Mouse (Mus musculus): Measurements from ENCODE around the gene 4921530L21Rik. TPM values are rescaled to one million over a fixed set of nuclear protein-coding genes. Genes with fewer than 3 reads are reported as not detected.

4921530L21Rik gene
- total RNA-seq (2021): not detected

DNA sequence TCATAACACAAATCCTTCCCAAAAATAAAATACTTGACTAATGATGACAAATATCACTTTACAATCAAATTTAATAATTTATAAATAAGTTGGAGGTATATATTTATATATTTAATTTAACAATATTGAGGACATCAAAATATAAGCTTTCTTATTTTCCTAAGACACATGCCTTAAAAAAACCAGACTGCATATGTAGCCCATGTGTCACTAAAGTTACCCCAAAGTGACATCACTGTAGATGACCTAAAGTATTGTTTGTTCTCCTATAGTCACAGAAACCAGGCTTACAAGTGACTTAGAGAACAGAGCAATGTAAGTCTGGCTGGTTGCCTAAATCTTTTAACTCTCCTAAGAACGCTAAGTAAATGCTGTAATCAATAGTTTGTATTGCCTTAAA lies at the start of gene 4921530L21Rik:
Gene 4921530L21Rik, plus strand, starts transcription at position 301 of the 400 bp plus-strand sequence.
- DNase-seq (ENCODE audit: extremely low spot score in 1 of 2, low spot score in 1 of 2): no peak

DNA sequence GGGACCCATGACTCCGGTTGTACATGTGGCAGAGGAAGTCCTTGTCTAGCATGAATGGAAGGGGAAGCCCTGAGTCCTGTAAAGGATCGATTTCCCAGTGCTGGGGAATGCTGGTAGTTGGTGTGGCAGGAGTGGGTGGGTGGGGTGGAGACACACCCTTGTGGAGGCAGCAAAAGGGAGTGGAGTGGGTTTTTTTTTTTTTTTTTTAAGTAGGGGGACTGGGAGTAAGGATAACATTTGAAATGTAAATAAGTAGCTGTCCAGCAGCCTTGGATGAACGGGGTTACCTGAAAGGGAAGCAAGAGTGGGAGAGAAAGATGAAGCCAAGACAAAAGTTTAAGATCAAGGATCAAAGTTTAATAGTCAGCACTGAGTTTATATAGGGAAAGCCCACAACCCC lies 47.2 kb upstream of the 4921530L21Rik start:
- DNase-seq (ENCODE audit: extremely low spot score in 1 of 2, low spot score in 1 of 2): no peak

DNA sequence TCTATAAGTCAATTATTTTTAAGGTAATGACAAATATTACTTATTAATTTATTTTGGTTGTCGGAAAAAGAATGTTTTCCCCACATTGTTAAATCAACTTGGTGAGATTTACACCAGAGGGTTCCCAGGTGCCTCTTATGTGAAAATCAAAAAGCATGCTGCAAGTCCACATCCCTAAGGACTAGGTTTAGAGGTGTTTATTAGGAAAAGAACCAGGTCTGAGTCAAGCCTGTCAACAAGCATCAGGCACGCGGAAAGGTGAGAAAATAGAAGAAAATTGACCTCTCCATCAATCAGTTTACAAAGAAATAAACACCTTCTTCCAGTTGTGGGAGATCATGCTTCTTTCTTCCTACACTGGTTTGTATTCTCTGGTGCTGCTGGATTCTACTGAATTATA lies 18.1 kb upstream of the 4921530L21Rik start:
- DNase-seq (ENCODE audit: extremely low spot score in 1 of 2, low spot score in 1 of 2): no peak

DNA sequence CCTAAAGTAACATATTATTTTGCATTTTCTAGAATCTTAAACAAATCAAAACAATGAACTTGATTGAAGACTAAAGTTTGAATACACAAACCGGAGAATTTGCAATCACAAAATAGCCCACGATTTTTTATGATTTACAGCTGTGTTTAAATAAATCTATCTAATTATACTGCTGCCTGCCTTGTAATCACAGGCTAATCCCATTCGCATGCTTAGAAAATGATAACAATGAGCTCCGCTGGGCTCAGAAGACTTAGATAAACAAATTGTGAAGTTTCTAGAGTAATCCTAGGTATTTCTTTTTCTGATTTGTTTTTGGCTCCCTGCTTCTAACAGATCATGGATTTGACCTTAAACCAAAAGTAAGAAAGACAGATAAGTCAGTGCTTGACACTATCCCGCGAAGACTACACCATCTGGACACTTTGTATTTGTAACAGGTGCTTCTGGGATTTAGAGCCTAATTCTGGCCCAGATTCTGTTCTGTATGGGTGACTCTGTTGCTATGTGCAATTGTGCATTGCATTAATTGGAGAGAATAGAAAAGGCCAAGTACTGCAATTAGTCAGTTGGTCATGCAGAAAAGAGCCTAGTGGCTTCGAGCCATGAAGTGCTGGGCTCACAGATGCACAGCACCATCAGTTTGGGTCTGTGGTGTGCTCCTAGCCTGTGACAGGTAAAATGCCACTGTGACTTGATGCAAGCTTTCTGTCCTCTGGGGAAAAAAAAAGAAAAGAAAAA lies 15.2 kb upstream of the 4921530L21Rik start:
- DNase-seq (ENCODE audit: extremely low spot score in 1 of 2, low spot score in 1 of 2): no peak

DNA sequence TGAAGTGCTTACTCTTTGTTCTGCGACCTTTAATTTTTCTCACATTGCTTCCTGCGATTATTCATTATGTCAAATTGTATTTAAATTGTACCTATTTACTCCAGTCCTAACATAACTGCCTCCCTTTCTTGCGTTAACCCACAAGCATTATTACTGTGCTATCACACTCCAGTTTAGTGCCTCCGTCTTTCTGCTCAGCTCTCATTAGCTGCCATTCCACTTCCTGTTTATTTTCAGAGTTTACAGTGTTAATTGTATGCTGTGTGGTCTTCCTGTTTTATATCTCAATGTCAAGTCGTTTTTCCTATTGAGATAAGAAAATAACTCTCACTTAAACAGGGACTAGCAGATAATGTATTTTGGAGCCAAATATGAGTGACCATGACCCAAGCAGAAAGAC lies 9.0 kb upstream of the 4921530L21Rik start:
- DNase-seq (ENCODE audit: extremely low spot score in 1 of 2, low spot score in 1 of 2): no peak

DNA sequence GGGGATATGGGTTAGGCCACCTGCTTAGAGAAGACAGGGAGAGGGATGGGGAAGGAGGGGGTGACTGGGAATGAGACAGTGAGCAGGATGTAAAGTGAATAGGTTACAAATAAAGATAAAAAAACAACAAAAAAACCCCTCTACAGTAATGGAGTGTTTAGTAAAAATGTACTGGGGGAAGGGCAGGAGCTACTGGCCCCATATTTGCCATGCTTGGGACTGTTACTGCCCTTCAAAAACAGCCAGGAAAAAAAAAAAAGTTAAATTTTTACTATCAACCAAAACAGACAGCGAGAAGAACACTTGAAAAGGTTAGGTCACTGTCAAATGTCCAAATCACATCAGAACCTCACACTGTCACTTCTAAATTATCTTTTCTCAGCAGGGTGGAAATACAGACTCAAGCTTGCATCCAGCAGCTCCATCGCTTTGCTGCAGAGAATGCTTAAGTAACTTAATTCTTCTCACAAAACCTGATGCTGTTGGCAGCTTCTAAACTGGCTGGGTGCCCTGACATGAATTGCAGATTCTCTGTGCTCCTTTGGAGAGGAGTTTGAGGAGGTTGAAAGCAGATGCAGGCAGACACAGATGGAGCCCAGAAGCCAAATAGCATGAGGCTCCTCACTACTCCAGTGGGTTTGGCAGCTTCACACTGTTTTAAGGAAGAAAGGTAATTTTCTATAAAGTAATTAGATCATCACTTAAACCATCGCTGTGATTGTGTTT lies 4.1 kb upstream of the 4921530L21Rik start:
- DNase-seq (ENCODE audit: extremely low spot score in 1 of 2, low spot score in 1 of 2): peak; percentile 31 to 56

DNA sequence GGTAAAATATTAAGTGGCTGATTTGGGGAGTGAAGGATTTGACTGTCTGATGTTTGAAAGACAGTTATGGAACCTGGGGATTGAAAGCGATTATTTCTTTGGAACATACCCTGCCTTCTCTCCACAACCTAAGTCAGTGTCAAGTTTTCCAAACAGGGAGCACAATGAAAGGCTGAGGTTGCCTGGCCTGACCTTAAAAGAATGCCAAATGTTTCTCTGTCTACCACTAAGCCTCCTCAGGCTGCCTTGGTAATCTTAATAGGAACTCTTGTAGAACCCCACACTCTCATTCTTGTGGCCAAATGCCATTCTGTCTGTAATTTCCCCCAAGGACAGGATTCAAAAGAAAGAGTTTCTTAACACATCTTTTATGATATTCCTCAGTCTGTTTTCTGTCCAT lies 3.5 kb upstream of the 4921530L21Rik start:
- DNase-seq (ENCODE audit: extremely low spot score in 1 of 2, low spot score in 1 of 2): no peak

DNA sequence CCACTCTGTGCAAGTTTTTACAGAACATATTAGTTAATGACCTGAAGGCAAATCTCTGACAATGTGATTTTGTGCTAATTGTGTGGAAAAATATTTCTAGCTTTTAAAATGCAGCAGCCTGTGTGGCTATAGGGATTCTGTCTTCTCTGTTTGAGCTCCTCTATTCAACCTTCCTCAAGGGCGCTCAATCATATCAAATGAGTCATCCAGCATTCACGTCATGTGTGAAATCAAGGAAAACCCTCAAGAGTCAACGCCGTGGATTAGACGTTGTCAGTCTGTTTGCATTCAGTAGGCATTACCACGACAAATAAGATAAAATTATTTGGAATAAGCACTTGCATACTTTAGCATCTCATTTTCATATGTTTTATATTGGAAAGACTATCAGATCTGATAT lies 18.4 kb downstream of the 4921530L21Rik start:
- no peak for DNase-seq (ENCODE audit: extremely low spot score in 1 of 2, low spot score in 1 of 2)

DNA sequence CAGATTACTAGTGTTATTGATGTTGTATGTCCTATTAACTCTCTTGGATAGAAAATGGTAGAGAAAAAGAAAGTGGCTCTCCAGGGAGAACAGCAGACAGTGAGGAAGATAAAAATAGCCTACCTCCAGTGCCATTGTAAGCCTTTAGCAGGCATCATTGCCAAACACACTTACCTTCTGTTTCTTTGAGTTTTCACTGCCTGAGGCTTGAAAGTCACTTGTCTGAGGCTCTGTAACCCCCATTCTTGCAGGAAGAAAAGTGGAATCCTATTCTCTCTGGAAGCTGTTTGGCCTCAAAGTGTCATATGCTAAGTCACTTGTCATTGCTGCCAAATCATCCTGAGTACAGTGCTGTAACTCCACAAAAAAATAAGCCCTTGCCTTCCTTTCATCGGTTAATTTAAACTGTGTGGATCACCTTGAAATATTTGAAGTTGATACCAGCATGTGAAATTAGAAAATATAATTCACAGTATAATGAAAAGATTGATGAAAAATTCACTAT lies 23.6 kb downstream of the 4921530L21Rik start:
- no peak for DNase-seq (ENCODE audit: extremely low spot score in 1 of 2, low spot score in 1 of 2)

DNA sequence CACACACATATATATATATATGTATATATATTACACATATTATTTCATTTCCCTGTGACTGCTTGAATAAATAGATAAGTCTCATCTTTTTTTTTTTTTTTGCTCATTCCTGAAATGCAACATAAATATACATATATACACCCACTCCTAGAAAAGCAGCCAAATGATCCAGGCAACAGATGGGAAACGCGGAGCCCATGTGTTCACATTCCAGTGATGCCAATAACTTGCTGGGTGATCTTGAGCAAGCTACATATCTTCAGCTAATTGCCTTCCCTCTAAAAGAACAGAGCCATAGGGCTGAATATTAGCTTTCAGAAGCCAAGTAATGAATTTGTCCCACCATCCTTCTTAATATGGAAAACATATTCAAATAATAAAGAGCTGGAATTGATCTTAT lies 32.2 kb downstream of the 4921530L21Rik start:
- DNase-seq (ENCODE audit: extremely low spot score in 1 of 2, low spot score in 1 of 2): peak; percentile 28 to 62

DNA sequence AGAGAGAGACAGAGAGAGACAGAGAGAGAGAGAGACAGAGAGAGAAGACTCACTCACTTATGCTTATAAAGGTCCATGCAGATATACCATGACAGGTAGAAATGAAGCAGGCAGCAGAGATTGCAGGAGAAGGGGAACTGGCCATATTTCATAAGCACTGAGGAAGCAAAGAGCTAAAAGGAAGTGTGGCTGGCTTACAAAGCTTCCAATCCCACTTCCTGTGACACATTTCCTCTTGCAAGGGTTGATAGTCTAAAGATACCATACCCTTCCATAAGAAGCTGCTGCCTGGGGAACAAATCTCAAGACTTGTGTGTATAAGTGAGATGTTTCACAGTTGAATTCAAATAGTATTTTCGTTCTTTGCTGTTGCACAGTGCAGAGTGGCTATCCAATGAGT lies 45.7 kb downstream of the 4921530L21Rik start:
- DNase-seq (ENCODE audit: extremely low spot score in 1 of 2, low spot score in 1 of 2): no peak

DNA sequence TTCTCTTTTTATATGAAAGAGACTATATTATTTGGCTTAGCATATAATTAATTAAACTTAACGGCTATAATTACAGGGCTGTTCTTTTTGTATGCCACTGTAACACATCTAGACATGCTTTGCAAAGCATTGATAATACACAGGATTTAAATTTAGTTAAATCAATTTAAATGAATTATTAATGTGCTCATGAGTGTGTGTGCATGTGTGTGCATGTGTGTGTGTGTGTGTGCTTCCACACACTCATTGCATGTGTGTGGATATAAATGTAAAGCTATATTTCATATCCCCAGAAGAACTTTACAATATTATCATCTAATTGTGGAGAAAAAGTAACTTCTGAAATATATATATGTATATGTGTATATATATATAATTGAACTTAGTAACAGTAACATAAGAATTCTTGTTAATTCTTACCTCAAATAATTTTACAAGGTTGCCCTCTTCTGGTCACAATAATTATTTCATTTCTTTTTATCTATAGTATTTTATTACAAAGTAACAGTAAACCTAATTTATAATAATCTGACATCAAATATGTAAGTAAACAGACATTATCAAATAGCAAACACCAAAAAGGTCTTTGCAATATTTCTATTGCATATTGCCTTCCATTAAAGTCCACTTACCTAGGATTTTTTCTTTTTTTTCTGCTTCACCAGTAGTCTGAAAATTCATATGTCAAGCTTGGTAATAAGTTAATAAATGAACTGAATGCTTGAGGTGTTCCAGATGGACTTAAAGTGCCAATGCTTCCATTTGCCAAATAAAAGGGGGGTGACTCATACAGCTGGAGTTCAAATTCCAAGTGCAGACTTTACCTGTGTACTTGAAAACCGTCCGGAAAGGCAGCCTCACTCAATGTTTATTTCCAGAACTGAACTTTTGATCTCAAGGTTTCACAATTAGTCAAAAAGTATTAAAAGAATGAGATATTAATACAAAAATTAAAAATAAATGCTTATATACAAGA lies 47.0 kb downstream of the 4921530L21Rik start:
- DNase-seq (ENCODE audit: extremely low spot score in 1 of 2, low spot score in 1 of 2): no peak
